Mouse (Mus musculus) left cerebral cortex, adult 2 months (tissue): ENCODE measurements around the gene Rgs19. TPM values are rescaled to one million over a fixed set of nuclear protein-coding genes. Genes with fewer than 3 reads are reported as not detected.

ENCODE experiments used
- DNase-seq, 2 experiments: peaks; one replicate each; pipeline ENCODE4 v3.0.0; 2021 to 2022; ENCODE audit warnings: low spot score in 2 of 2, mixed read lengths in 1 of 2; ENCODE audit errors: extremely low spot score in 1 of 2
- H3K27ac ChIP-seq: fragments of 200-600 bp; 2 replicates; pipeline ENCODE4 v1.8.1; 2022
- H3K4me3 ChIP-seq: fragments of 200-600 bp; 2 replicates; pipeline ENCODE4 v1.8.1; 2022
- CTCF ChIP-seq: fragments of 200-600 bp; IDR thresholded peaks from 2 replicates; pipeline ENCODE4 v1.8.1; 2022; ENCODE audit warnings: antibody characterized with exemption, mild to moderate bottlenecking, moderate library complexity
- intact Hi-C: fragments of 180-260 bp; cut with DNase I; formaldehyde crosslinking; loops from one replicate; pipeline ENCODE4 v1.15.1; 2025
- total RNA-seq, 2 experiments: library from RNA; stranded (reverse); gene quantifications; 2 replicates each; pipeline ENCODE4 v1.2.3; 2021

The Rgs19 gene
- total RNA-seq, 2 experiments from 2014 or later = 30.6 to 33.2 TPM

GRCm38 (mm10) chr2:181679951-181680715 is 13.6 kb downstream of the Rgs19 start, which contains the start of gene Tcea2:
Gene Tcea2 (plus strand): TSS chr2:181680310.
- DNase-seq = peak; percentile 72 to 73
- intact Hi-C loops = loop anchor here (5.0 kb wide), 1 partner anchor 78 kb away; no protein-coding TSS in a partner anchor
- Histone ChIP-seq H3K27ac (peak within 1 kb of the TSS; percentile 96), H3K4me3 (peak within 1 kb of the TSS; percentile 95)
- peak; percentile 42 for TF ChIP-seq CTCF

- no peak overlapping the region for H3K4me3 ChIP-seq
- intact Hi-C loops = loop anchor here (1.0 to 5.0 kb wide), 2 partner anchors 19 to 76 kb away; no protein-coding TSS in a partner anchor
- TF ChIP-seq CTCF = peak; percentile 99
- peak overlapping the region; percentile 96 for H3K27ac ChIP-seq
- peak; percentile 64 to 79 for DNase-seq
Measured at GRCm38 (mm10) chr2:181678780-181679179, 15.0 kb downstream of the Rgs19 start.

- no peak for TF ChIP-seq CTCF
- H3K27ac ChIP-seq = peak overlapping the region; percentile 70
- no peak overlapping the region for H3K4me3 ChIP-seq
- no peak for DNase-seq
- intact Hi-C loops = loop anchor here (1.0 to 5.0 kb wide), 2 partner anchors 18 to 75 kb away; no protein-coding TSS in a partner anchor
Measured at GRCm38 (mm10) chr2:181677755-181678098, 16.1 kb downstream of the Rgs19 start.

- no peak overlapping the region for H3K4me3 ChIP-seq
Measured at GRCm38 (mm10) chr2:181677096-181677754, 16.6 kb downstream of the Rgs19 start.

DNA sequence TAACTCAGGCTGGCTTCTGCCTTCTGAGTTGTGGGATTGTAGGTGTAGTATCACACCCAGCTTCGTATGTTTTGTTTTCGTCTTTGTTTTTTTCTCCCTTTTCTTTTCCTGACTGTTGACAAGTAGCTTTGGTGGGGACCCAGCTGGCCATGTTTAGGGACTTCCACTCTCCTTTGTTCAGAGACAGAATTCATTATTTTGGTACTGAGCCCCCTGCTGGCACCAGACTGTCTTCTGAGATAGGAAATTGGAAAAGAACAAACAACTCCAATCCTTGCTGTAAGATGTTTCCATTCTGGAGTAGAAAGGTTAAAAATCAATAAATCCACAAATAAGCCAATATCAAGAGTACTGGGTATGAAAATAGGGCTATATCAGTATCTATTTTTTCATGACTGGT is 17.4 kb downstream of the Rgs19 start:
- intact Hi-C loops = loop anchor here (5.0 kb wide), 1 partner anchor 74 kb away; no protein-coding TSS in a partner anchor
- TF ChIP-seq CTCF = peak; percentile 33
- H3K27ac ChIP-seq = peak overlapping the region; percentile 76

More at GRCm38 (mm10) chr2:181677096-181677754, 16.6 kb downstream of the Rgs19 start:
- no peak for DNase-seq
- intact Hi-C loops = loop anchor here (5.0 kb wide), 1 partner anchor 75 kb away; no protein-coding TSS in a partner anchor
- peak overlapping the region; percentile 76 for H3K27ac ChIP-seq
- TF ChIP-seq CTCF = peak; percentile 38

DNA sequence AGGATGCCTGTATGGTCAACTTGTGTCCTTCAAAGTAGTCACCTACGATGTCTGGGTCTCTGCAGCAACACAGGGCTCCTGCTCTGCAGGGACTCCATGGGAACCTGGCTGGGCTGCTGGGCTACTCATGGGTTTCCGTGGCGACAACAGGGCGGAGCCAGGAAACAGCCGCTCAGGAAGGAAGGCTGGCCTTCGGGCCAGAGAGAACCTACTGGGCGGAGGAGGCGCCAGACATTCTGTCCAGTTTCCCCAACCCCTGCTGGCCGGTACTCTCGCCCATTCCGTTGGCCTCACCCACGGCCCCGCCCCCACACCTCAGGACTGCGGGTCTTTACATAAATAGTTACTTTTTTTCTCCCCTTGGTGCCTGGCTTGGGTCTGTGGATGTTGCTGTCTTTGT is 18.3 kb downstream of the Rgs19 start:
- no peak; the same call in 1 of the 2 replicates for TF ChIP-seq CTCF
- H3K4me3 ChIP-seq = no peak overlapping the region
- DNase-seq = peak in 1 of 2 experiments; percentile 46
- intact Hi-C loops = loop anchor here (5.0 kb wide), 1 partner anchor 73 kb away; no protein-coding TSS in a partner anchor
- peak overlapping the region; percentile 76 for H3K27ac ChIP-seq

More for the DNA sequence above, 17.4 kb downstream of the Rgs19 start:
- no peak for DNase-seq
- H3K4me3 ChIP-seq = no peak overlapping the region

GRCm38 (mm10) chr2:181674934-181675333 is 18.8 kb downstream of the Rgs19 start:
- intact Hi-C loops = loop anchor here (5.0 kb wide), 1 partner anchor 73 kb away; no protein-coding TSS in a partner anchor
- no peak for DNase-seq
- peak overlapping the region; percentile 45; the same call in 1 of the 2 replicates for H3K27ac ChIP-seq

GRCm38 (mm10) chr2:181673501-181673900 is 20.3 kb downstream of the Rgs19 start:
- no peak overlapping the region for H3K4me3 ChIP-seq
- intact Hi-C loops = no loop called here
- H3K27ac ChIP-seq = no peak overlapping the region

More at GRCm38 (mm10) chr2:181674934-181675333, 18.8 kb downstream of the Rgs19 start:
- no peak for TF ChIP-seq CTCF
- no peak overlapping the region for H3K4me3 ChIP-seq

DNA sequence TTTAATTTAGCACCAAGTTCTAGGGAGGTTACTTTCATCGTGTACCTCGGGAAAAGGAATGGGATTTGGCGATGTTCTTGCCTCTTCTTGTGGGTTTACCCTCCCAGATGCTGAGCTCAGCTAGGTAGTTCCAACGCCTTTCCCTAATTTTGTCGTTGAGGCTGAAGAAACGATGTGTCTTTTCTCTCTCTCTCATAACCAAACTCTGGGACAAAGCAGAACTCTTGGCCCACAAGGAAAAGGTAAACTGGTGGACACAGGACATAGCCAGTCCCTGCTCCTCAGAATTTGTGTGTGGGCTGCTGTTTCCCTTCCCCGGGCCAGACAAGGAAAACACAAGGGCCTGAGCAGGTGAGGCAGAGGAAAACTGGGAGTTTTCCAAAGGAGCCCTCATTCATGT is 21.8 kb downstream of the Rgs19 start:
- TF ChIP-seq CTCF = no peak
- DNase-seq = no peak
- no peak overlapping the region for H3K27ac ChIP-seq
- intact Hi-C loops = no loop called here
- peak overlapping the region; percentile 40 for H3K4me3 ChIP-seq

More at GRCm38 (mm10) chr2:181673501-181673900, 20.3 kb downstream of the Rgs19 start:
- no peak for TF ChIP-seq CTCF
- DNase-seq = no peak

DNA sequence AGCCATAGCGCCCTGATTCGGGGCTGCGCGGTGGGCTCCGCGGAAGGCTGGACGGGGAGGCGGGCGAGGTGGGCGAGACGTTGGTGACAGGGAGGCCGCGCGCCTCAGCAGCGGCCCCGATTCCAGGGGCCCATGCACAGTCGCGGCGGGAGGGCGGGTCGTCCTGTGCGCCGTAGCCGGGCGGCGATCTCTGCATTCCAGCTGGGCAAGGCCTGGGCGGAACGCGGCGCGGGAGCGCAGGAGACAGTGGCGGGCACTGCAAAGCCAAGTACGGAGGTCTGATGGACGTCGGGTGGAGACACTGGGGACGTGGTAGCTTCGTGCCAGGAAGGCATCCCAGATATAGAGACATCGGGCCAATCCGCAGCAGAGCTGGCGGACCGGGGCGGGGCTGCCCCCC is 22.5 kb downstream of the Rgs19 start, which contains the start of gene Sox18:
TSS of gene Sox18 (minus strand) at position 315 of the 400 bp plus-strand sequence.
- TF ChIP-seq CTCF = no peak
- peak within 1 kb of the TSS; percentile 59 for H3K27ac ChIP-seq
- H3K4me3 ChIP-seq = peak within 1 kb of the TSS; percentile 40
- intact Hi-C loops = no loop called here
- peak in 1 of 2 experiments; percentile 43 for DNase-seq

DNA sequence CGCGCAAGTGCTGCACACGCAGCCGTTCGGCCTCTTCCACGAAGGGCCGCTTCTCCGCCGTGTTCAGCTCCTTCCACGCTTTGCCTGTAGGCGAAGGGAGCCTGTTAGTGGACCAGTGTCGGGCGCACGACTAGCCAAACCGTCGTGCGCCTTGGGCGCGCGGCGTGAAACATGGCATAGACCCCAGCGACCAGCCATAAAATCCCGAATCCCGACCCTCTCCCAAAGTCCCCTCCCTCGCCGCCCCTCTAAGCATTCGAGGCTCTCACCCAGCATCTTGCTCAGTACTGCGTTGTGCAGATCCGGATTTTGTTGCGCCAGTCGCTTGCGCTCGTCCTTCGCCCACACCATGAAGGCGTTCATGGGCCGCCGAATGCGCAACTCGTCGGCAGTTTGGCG is 22.9 kb downstream of the Rgs19 start:
- no peak for DNase-seq
- peak overlapping the region; percentile 59 for H3K27ac ChIP-seq
- TF ChIP-seq CTCF = no peak
- H3K4me3 ChIP-seq = peak overlapping the region; percentile 40
- intact Hi-C loops = no loop called here
